Mouse (Mus musculus): ENCODE measurements at regions not wholly inside any gene's neighbourhood (a gene's known extent, or its start where the extent isn't known, plus 50 kb on each side); places are given as distances from the start of the nearest gene placed in this dataset.

DNA sequence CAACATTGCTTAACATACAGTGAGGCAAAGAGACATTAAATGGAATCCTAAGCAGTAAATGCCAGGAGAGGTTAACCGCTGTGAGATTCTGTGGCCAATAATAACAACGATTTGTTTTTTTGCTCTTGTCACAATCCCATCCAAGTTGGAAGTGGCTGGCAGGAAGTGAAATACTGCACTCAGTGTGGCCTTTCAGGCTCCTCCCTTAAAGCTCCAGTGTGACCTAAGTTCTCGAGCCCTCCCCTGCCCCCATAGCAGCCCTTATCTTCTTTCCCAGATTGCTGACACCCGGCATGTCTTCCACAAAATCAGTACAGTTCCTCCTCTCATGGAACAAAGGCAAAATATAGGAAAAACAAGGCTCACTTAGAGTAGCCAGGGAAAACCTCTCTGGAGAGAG, 278.1 kb downstream of the Tmsb4x start:
- no peak for ATAC-seq (ENCODE audit: insufficient read depth, low FRiP score)
- no peak overlapping the region for H3K9ac ChIP-seq (ENCODE audit: low read length)
- H3K4me2 ChIP-seq (ENCODE audit: low read depth, low read length): no peak overlapping the region
- no peaks in the 10 kb centered on the region for H3K9me3 ChIP-seq (replicated peaks; ENCODE audit: control insufficient read depth, low read length)
- no peaks in the 10 kb centered on the region for H3K4me1 ChIP-seq (ENCODE audit: control insufficient read depth, insufficient read depth, low read length)
- 65% methylated on average over 4 of the region's 4 CpGs for WGBS
- H3K36me3 ChIP-seq (ENCODE audit: control insufficient read depth, insufficient read depth, low read length): no peaks in the 10 kb centered on the region
- H3K27ac ChIP-seq (ENCODE audit: low read length): no peak overlapping the region
- H3K4me3 ChIP-seq (replicated peaks; ENCODE audit: low read length): no peak overlapping the region
- no peaks in the 10 kb centered on the region; the same call in 1 of the 2 replicates for H3K27me3 ChIP-seq (ENCODE audit: control insufficient read depth, insufficient read depth, low read length)

- Histone ChIP-seq H3K36me3 (ENCODE audit: control insufficient read depth, insufficient read depth, low read length) (no peaks in the 10 kb centered on the region), H3K27ac (ENCODE audit: low read length) (no peak overlapping the region), H3K27me3 (ENCODE audit: control insufficient read depth, insufficient read depth, low read length) (no peaks in the 10 kb centered on the region; the same call in 1 of the 2 replicates), H3K9ac (ENCODE audit: low read length) (no peak overlapping the region), H3K4me2 (ENCODE audit: low read depth, low read length) (no peak overlapping the region), H3K4me1 (ENCODE audit: control insufficient read depth, insufficient read depth, low read length) (no peaks in the 10 kb centered on the region), H3K4me3 (replicated peaks; ENCODE audit: low read length) (no peak overlapping the region), H3K9me3 (replicated peaks; ENCODE audit: control insufficient read depth, low read length) (no peaks in the 10 kb centered on the region)
- WGBS: 67% methylated on average over 6 of the region's 6 CpGs
- ATAC-seq (ENCODE audit: insufficient read depth, low FRiP score): no peak
Measured at GRCm38 (mm10) chrX:166929716-166930420, 279.2 kb downstream of the Tmsb4x start.

DNA sequence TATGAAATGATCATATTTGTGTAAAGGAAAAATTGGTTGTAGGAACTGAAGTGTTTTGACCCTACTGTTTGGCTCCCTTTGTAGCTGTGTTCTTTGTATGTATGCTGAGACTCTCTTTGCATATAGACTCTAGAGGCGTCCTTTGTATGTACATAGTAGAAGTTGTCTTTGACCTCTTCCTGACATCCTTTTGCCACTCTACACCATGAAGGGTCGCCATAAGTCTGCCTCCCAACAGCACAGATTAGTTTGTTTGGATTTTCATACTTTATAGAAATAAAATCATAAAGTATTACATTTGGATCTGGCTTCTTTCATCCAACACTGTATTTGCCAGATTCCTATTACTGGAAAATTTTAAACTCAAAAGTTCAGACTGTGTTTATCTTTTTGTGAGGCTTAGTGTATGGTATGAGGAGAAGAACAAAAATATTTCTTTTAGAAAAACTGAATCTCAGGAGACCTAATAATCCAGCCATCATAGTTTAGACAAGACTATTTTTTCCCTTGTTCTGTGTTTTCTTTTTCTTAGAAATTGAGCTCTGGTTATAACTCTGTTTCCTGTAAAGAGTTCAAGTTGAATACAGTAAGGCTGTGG, 293.7 kb downstream of the Tmsb4x start:
- H3K27ac ChIP-seq (ENCODE audit: low read length): 0 out of 2 replicates have a peak overlapping the region, but pooled peaks have one; percentile 64
- H3K27me3 ChIP-seq (ENCODE audit: control insufficient read depth, insufficient read depth, low read length): peaks cover 4% of the 10 kb centered on the region; the same call in 1 of the 2 replicates
- H3K9ac ChIP-seq (ENCODE audit: low read length): no peak overlapping the region
- no peak overlapping the region for H3K4me2 ChIP-seq (ENCODE audit: low read depth, low read length)
- no peak overlapping the region for H3K4me3 ChIP-seq (replicated peaks; ENCODE audit: low read length)
- ATAC-seq (ENCODE audit: insufficient read depth, low FRiP score): peak; percentile 71; the same call in 1 of the 2 replicates
- 53% methylated on average over 2 of the region's 2 CpGs for WGBS
- no peaks in the 10 kb centered on the region for H3K4me1 ChIP-seq (ENCODE audit: control insufficient read depth, insufficient read depth, low read length)
- H3K9me3 ChIP-seq (replicated peaks; ENCODE audit: control insufficient read depth, low read length): no peaks in the 10 kb centered on the region
- no peaks in the 10 kb centered on the region for H3K36me3 ChIP-seq (ENCODE audit: control insufficient read depth, insufficient read depth, low read length)

GRCm38 (mm10) chrX:166906602-166907001, 302.5 kb downstream of the Tmsb4x start:
- ATAC-seq (ENCODE audit: insufficient read depth, low FRiP score): no peak
- H3K9ac ChIP-seq (ENCODE audit: low read length): no peak overlapping the region
- H3K4me2 ChIP-seq (ENCODE audit: low read depth, low read length): no peak overlapping the region
- 58% methylated on average over 6 of the region's 6 CpGs for WGBS
- no peak overlapping the region for H3K27ac ChIP-seq (ENCODE audit: low read length)
- no peaks in the 10 kb centered on the region for H3K9me3 ChIP-seq (replicated peaks; ENCODE audit: control insufficient read depth, low read length)
- H3K4me3 ChIP-seq (replicated peaks; ENCODE audit: low read length): no peak overlapping the region
- peaks cover 6% of the 10 kb centered on the region; the same call in 1 of the 2 replicates for H3K27me3 ChIP-seq (ENCODE audit: control insufficient read depth, insufficient read depth, low read length)
- no peaks in the 10 kb centered on the region for H3K36me3 ChIP-seq (ENCODE audit: control insufficient read depth, insufficient read depth, low read length)
- H3K4me1 ChIP-seq (ENCODE audit: control insufficient read depth, insufficient read depth, low read length): no peaks in the 10 kb centered on the region

GRCm38 (mm10) chrX:166900761-166901160, 308.4 kb downstream of the Tmsb4x start:
- no peak for ATAC-seq (ENCODE audit: insufficient read depth, low FRiP score)
- WGBS: 77% methylated on average over 6 of the region's 6 CpGs

GRCm38 (mm10) chrX:166895199-166895598, 309.7 kb upstream of the Egfl6 start:
- no peaks in the 10 kb centered on the region for H3K36me3 ChIP-seq (ENCODE audit: control insufficient read depth, insufficient read depth, low read length)
- no peak for ATAC-seq (ENCODE audit: insufficient read depth, low FRiP score)
- WGBS: 58% methylated on average over 2 of the region's 2 CpGs
- no peak overlapping the region for H3K9ac ChIP-seq (ENCODE audit: low read length)
- H3K4me2 ChIP-seq (ENCODE audit: low read depth, low read length): no peak overlapping the region
- no peaks in the 10 kb centered on the region for H3K4me1 ChIP-seq (ENCODE audit: control insufficient read depth, insufficient read depth, low read length)
- H3K9me3 ChIP-seq (replicated peaks; ENCODE audit: control insufficient read depth, low read length): no peaks in the 10 kb centered on the region
- H3K27me3 ChIP-seq (ENCODE audit: control insufficient read depth, insufficient read depth, low read length): no peaks in the 10 kb centered on the region
- H3K27ac ChIP-seq (ENCODE audit: low read length): no peak overlapping the region
- H3K4me3 ChIP-seq (replicated peaks; ENCODE audit: low read length): no peak overlapping the region

More at GRCm38 (mm10) chrX:166900761-166901160, 308.4 kb downstream of the Tmsb4x start:
- Histone ChIP-seq H3K36me3 (ENCODE audit: control insufficient read depth, insufficient read depth, low read length) (no peaks in the 10 kb centered on the region), H3K27me3 (ENCODE audit: control insufficient read depth, insufficient read depth, low read length) (no peaks in the 10 kb centered on the region), H3K4me3 (replicated peaks; ENCODE audit: low read length) (no peak overlapping the region), H3K4me1 (ENCODE audit: control insufficient read depth, insufficient read depth, low read length) (no peaks in the 10 kb centered on the region), H3K9me3 (replicated peaks; ENCODE audit: control insufficient read depth, low read length) (no peaks in the 10 kb centered on the region), H3K9ac (ENCODE audit: low read length) (no peak overlapping the region), H3K27ac (ENCODE audit: low read length) (no peak overlapping the region), H3K4me2 (ENCODE audit: low read depth, low read length) (no peak overlapping the region)

- no peak for ATAC-seq (ENCODE audit: insufficient read depth, low FRiP score)
Measured at GRCm38 (mm10) chrX:166886417-166886816, 300.9 kb upstream of the Egfl6 start.

GRCm38 (mm10) chrX:166869515-166869914, 284.0 kb upstream of the Egfl6 start:
- H3K4me3 ChIP-seq (replicated peaks; ENCODE audit: low read length): no peak overlapping the region
- H3K4me1 ChIP-seq (ENCODE audit: control insufficient read depth, insufficient read depth, low read length): no peaks in the 10 kb centered on the region
- H3K9ac ChIP-seq (ENCODE audit: low read length): no peak overlapping the region
- H3K9me3 ChIP-seq (replicated peaks; ENCODE audit: control insufficient read depth, low read length): no peaks in the 10 kb centered on the region
- no peak for ATAC-seq (ENCODE audit: insufficient read depth, low FRiP score)
- no peak overlapping the region for H3K27ac ChIP-seq (ENCODE audit: low read length)
- H3K27me3 ChIP-seq (ENCODE audit: control insufficient read depth, insufficient read depth, low read length): no peaks in the 10 kb centered on the region; the same call in none of the 2 replicates
- H3K4me2 ChIP-seq (ENCODE audit: low read depth, low read length): no peak overlapping the region
- WGBS: 72% methylated on average over 5 of the region's 5 CpGs
- H3K36me3 ChIP-seq (ENCODE audit: control insufficient read depth, insufficient read depth, low read length): no peaks in the 10 kb centered on the region

More at GRCm38 (mm10) chrX:166886417-166886816, 300.9 kb upstream of the Egfl6 start:
- Histone ChIP-seq H3K9ac (ENCODE audit: low read length) (no peak overlapping the region), H3K36me3 (ENCODE audit: control insufficient read depth, insufficient read depth, low read length) (no peaks in the 10 kb centered on the region), H3K27ac (ENCODE audit: low read length) (no peak overlapping the region), H3K4me3 (replicated peaks; ENCODE audit: low read length) (no peak overlapping the region), H3K4me1 (ENCODE audit: control insufficient read depth, insufficient read depth, low read length) (no peaks in the 10 kb centered on the region), H3K27me3 (ENCODE audit: control insufficient read depth, insufficient read depth, low read length) (no peaks in the 10 kb centered on the region), H3K4me2 (ENCODE audit: low read depth, low read length) (no peak overlapping the region), H3K9me3 (replicated peaks; ENCODE audit: control insufficient read depth, low read length) (no peaks in the 10 kb centered on the region)

DNA sequence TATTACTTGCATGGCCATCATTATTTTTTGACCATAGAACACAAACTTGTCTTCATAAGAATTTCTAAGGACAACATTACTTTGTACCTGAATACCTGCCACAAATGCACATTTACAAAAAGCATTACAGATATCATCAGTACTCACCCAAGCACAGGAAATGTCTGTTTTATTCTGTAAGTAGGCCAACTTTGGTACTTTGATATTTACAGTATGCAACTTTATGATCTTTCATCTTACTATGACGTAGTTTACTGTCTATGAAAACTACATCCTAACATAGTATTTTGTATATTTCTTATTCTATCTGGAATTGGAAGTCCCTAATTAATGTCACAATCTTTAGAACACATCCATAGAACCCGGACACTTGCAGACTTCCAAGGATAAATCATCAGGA, 282.2 kb upstream of the Egfl6 start:
- H3K4me2 ChIP-seq (ENCODE audit: low read depth, low read length): no peak overlapping the region
- H3K4me1 ChIP-seq (ENCODE audit: control insufficient read depth, insufficient read depth, low read length): no peaks in the 10 kb centered on the region
- no peaks in the 10 kb centered on the region for H3K9me3 ChIP-seq (replicated peaks; ENCODE audit: control insufficient read depth, low read length)
- H3K27me3 ChIP-seq (ENCODE audit: control insufficient read depth, insufficient read depth, low read length): no peaks in the 10 kb centered on the region; the same call in none of the 2 replicates
- no peak overlapping the region for H3K4me3 ChIP-seq (replicated peaks; ENCODE audit: low read length)
- no peak for ATAC-seq (ENCODE audit: insufficient read depth, low FRiP score)
- H3K36me3 ChIP-seq (ENCODE audit: control insufficient read depth, insufficient read depth, low read length): no peaks in the 10 kb centered on the region
- H3K27ac ChIP-seq (ENCODE audit: low read length): no peak overlapping the region
- 76% methylated on average over 2 of the region's 2 CpGs for WGBS
- no peak overlapping the region for H3K9ac ChIP-seq (ENCODE audit: low read length)
